Comparison of ENCODE assay signal across 8 mouse cellular contexts in the genomic region with DNA sequence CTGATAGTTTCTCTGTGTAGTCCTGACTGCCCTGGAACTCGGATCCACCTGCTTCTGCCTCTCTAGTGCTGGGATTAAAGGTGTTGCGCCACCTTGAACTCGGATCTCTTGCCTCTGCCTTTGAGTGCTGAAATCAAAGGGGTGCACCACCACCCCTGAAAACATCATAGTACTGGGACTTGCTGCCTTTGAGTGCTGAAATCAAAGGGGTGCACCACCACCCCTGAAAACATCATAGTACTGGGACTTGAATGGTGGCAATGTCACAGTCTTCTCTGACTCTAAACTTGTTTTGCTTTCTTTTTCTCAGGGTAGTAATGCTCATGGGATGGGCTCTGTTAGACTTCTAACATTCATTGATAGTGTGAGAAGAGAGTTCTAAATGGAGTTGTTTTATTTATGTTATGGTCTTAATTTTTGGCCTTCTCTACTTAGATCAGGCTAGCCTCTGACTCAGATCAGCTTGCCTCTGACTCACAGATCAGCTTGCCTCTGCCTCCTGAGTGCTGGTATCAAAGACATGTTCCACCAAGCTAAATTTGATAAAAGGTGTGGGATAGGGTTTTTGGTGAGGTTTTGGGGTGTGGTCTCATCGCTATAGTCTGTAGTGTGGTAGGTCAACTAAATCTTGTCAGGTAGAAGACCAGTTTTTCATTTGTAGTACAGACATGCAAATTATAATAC. TPM values are rescaled to one million over a fixed set of nuclear protein-coding genes. Genes with fewer than 3 reads are reported as not detected.
DNase-seq lines count a peak whose midpoint lies in the region; ATAC-seq and TF ChIP-seq lines count a peak whose summit lies in the region.

No protein-coding gene starts in this region.

- H3K9ac ChIP-seq in heart, embryonic 14.5 days (ENCODE audit: low read length) = peak overlapping the region; percentile 100
- peak overlapping the region; percentile 19; the same call in 1 of the 2 replicates for H3K9ac ChIP-seq in ES-E14 (ENCODE audit: insufficient read depth, low read depth, low read length, poor library complexity, severe bottlenecking)
- peak overlapping the region; percentile 100; the same call in 1 of the 2 replicates for H3K9ac ChIP-seq in midbrain, embryonic 12.5 days (replicated peaks)

- peaks cover 30% of the 10 kb centered on the region for H3K36me3 ChIP-seq in heart, embryonic 14.5 days (ENCODE audit: control insufficient read depth, insufficient read depth, low read length)
- H3K36me3 ChIP-seq in ES-E14 (ENCODE audit: control insufficient read depth, insufficient read depth, low read length, poor library complexity, severe bottlenecking) = no peaks in the 10 kb centered on the region; the same call in 1 of the 2 replicates
- peaks cover 53% of the 10 kb centered on the region for H3K36me3 ChIP-seq in hindbrain, embryonic 10.5 days
- peaks cover 20% of the 10 kb centered on the region for H3K36me3 ChIP-seq in midbrain, embryonic 12.5 days

- no peaks in the 10 kb centered on the region for H3K9me3 ChIP-seq in heart, embryonic 14.5 days (ENCODE audit: control insufficient read depth, low read length)
- H3K9me3 ChIP-seq in ES-E14 (ENCODE audit: control insufficient read depth, insufficient read depth, low read depth, low read length) = no peaks in the 10 kb centered on the region
- H3K9me3 ChIP-seq in hindbrain, embryonic 10.5 days = no peaks in the 10 kb centered on the region
- H3K9me3 ChIP-seq in midbrain, embryonic 12.5 days = no peaks in the 10 kb centered on the region

- 79% methylated on average over 4 of the region's 4 CpGs for WGBS in heart, embryonic 14.5 days
- 91% methylated on average over 4 of the region's 4 CpGs for WGBS in hindbrain, embryonic 10.5 days
- 92% methylated on average over 4 of the region's 4 CpGs for WGBS in midbrain, embryonic 12.5 days

- ATAC-seq in heart, embryonic 14.5 days (ENCODE audit: insufficient number of reproducible peaks, insufficient read depth, low FRiP score, low read depth) = no peak
- no peak for ATAC-seq in midbrain, embryonic 12.5 days (ENCODE audit: low FRiP score, low read depth)

- peak overlapping the region; percentile 98 to 99; a peak in 3 of 4 replicates for H3K4me3 ChIP-seq in heart, embryonic 14.5 days (ENCODE audit: control insufficient read depth in 1 of 2, insufficient read depth in 1 of 2, low read depth in 1 of 2, low read length in 2 of 2)
- H3K4me3 ChIP-seq in ES-E14 (ENCODE audit: insufficient read depth in 1 of 2, low read depth in 1 of 2, low read length in 2 of 2, poor library complexity in 1 of 2, severe bottlenecking in 1 of 2) = peak overlapping the region; percentile 44 to 85; a peak in 3 of 4 replicates
- H3K4me3 ChIP-seq in hindbrain, embryonic 10.5 days = peak overlapping the region; percentile 100
- H3K4me3 ChIP-seq in midbrain, embryonic 12.5 days = peak overlapping the region; percentile 100

- in situ Hi-C loops in ES-E14 (cut with MboI; ENCODE audit: low sequenced_read_pairs in 2 of 2, unreplicated experiment in 2 of 2) = no loop called here

- no peak overlapping the region for H3K27ac ChIP-seq in heart, embryonic 14.5 days (replicated peaks in 1 of 2; ENCODE audit: control insufficient read depth in 1 of 2, insufficient read depth in 1 of 2, low read depth in 2 of 2, low read length in 2 of 2)
- H3K27ac ChIP-seq in ES-E14 (ENCODE audit: insufficient read depth, low read depth, low read length, poor library complexity, severe bottlenecking) = no peak overlapping the region
- H3K27ac ChIP-seq in hindbrain, embryonic 10.5 days = no peak overlapping the region
- no peak overlapping the region for H3K27ac ChIP-seq in midbrain, embryonic 12.5 days (replicated peaks)

- no peaks in the 10 kb centered on the region for H3K27me3 ChIP-seq in heart, embryonic 14.5 days (ENCODE audit: control insufficient read depth, insufficient read depth, low read length)
- H3K27me3 ChIP-seq in hindbrain, embryonic 10.5 days (ENCODE audit: insufficient read depth, poor library complexity, severe bottlenecking) = no peaks in the 10 kb centered on the region
- H3K27me3 ChIP-seq in midbrain, embryonic 12.5 days = no peaks in the 10 kb centered on the region

- DNase-seq in heart, adult 18-20 months = no peak
- no peak for DNase-seq in ES-E14 (ENCODE audit: low read depth, low spot score)
- no peak for DNase-seq in hindbrain, embryonic 10.5 days (ENCODE audit: low spot score)
- no peak for DNase-seq in Muller cell, postnatal 12 days (ENCODE audit: inconsistent ontology term)
- DNase-seq in layer of hippocampus, postnatal 25 days (ENCODE audit: extremely low spot score in 1 of 2, low spot score in 1 of 2) = no peak
- no peak for DNase-seq in kidney, postnatal 25 days

- H3K4me2 ChIP-seq in heart, embryonic 14.5 days (ENCODE audit: low read length) = peak overlapping the region; percentile 73
- peak overlapping the region; percentile 96 for H3K4me2 ChIP-seq in midbrain, embryonic 12.5 days (replicated peaks)

- H3K4me1 ChIP-seq in heart, embryonic 14.5 days (ENCODE audit: control insufficient read depth in 2 of 2, insufficient read depth in 2 of 2, low read length in 2 of 2) = peaks cover 5 to 15% of the 10 kb centered on the region in 2 experiments
- peaks cover 3% of the 10 kb centered on the region in 2 experiments; a peak in 1 of 4 replicates for H3K4me1 ChIP-seq in ES-E14 (ENCODE audit: control insufficient read depth in 2 of 2, insufficient read depth in 2 of 2, low read length in 2 of 2, poor library complexity in 1 of 2)
- peaks cover 34% of the 10 kb centered on the region for H3K4me1 ChIP-seq in hindbrain, embryonic 10.5 days (replicated peaks)
- H3K4me1 ChIP-seq in midbrain, embryonic 12.5 days = peaks cover 32% of the 10 kb centered on the region

TF ChIP-seq in ES-E14, 5 proteins besides CTCF, POLR2A, EP300 and RAD21:
- no peak for TF ChIP-seq CHD2 (IDR thresholded peaks at IDR 0.05; ENCODE audit: low read depth, low read length)

RNA-seq across cellular contexts. Expression of gene Rbbp6, which starts 6.7 kb away (rescaled TPM):
- 23.8 TPM in 2 replicates for polyA plus RNA-seq in heart, embryonic 14.5 days (2014; fragmentation: Nextera tagmentation; extraction: Ambion mirVana)
- 10 to 100 TPM; 26.6 to 34.3 TPM for total RNA-seq in heart, adult 18-20 months (2021)
- total RNA-seq in ES-E14 (2012; rRNA removed) = 36.8 and 39.8 TPM in 2 replicates
- 20.2 and 26.2 TPM in 2 replicates for polyA plus RNA-seq in hindbrain, embryonic 10.5 days (2016; fragmentation: Nextera tagmentation; extraction: Ambion mirVana)
- 37.7 and 41.1 TPM in 2 replicates for polyA plus RNA-seq in midbrain, embryonic 12.5 days (2016; fragmentation: Nextera tagmentation; extraction: Ambion mirVana)
- 10 to 100 TPM; 57.9 to 73.0 TPM for total RNA-seq in layer of hippocampus, postnatal 25 days (2021)

Comparison
In these comparisons a context has a peak if more than half of its experiments do, and no peak if none do; other contexts are left out.
1. H3K9ac ChIP-seq: peak in every context shown above with its lines; median percentile 100 in heart, embryonic 14.5 days; 100 in midbrain, embryonic 12.5 days; 19 in ES-E14.